In the genomic region with DNA sequence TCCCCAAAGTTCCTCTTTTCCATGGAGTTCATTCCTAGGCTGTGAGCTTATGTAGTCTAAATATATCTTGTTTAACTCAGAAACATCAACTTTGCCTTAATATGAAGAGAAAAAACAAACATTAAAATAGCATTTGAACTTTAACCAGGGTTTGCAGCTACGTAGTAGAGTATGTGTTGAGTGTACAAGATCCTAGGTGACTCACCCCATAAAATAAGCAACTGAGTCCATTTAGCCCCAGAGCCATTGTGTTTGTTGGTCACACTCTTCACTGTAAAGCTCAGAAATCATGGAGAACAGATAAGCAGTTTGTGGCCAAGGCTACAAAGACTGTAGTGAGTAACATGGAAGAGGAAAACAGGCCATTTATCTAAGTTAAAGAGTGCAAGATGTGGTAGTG, we compare ENCODE assay signal across 35 mouse cellular contexts.
"Had no signal": no experiment of that assay in that cellular context is flagged by ENCODE, and none has a peak within 500 bp of the region (broad histone marks: within the 10 kb centered on the region; RNA-seq: fewer than 3 reads in every experiment).

No protein-coding gene starts in this region.

- H3K9me3 ChIP-seq: heart, embryonic 10.5 days; heart, embryonic 12.5 days; heart, embryonic 13.5 days; heart, embryonic 15.5 days; hindbrain, embryonic 10.5 days; hindbrain, embryonic 12.5 days; hindbrain, embryonic 13.5 days; hindbrain, embryonic 15.5 days; intestine, embryonic 15.5 days; kidney, embryonic 15.5 days had no signal

- DNase-seq: heart, postnatal 10 days; heart, postnatal 14 days; heart, postnatal 36 days; heart, postnatal 4 days; kidney, adult 11 months; kidney, adult 18-20 months; kidney, adult 2 months; kidney, adult 8-10 months; kidney, adult 9 months; kidney, postnatal 10 days; kidney, postnatal 14 days; kidney, postnatal 25 days; kidney, postnatal 36 days; kidney, postnatal 4 days; layer of hippocampus, adult 9-11 months; layer of hippocampus, postnatal 36 days had no signal

- H3K9ac ChIP-seq: heart, embryonic 12.5 days; heart, embryonic 13.5 days; heart, embryonic 15.5 days; hindbrain, embryonic 12.5 days; hindbrain, embryonic 13.5 days; hindbrain, embryonic 14.5 days; hindbrain, embryonic 15.5 days; intestine, embryonic 15.5 days; kidney, embryonic 15.5 days had no signal

- H3K4me1 ChIP-seq: heart, embryonic 10.5 days; heart, embryonic 12.5 days; heart, embryonic 13.5 days; heart, embryonic 15.5 days; hindbrain, embryonic 10.5 days; hindbrain, embryonic 12.5 days; hindbrain, embryonic 13.5 days; hindbrain, embryonic 15.5 days; intestine, embryonic 15.5 days; kidney, embryonic 15.5 days had no signal

- ATAC-seq: hindbrain, embryonic 16.5 days; inflammation-experienced regulatory T-cells, adult 6 months; intestine, embryonic 15.5 days; intestine, embryonic 16.5 days; intestine, postnatal 0 days had no signal

- H3K27ac ChIP-seq: heart, embryonic 10.5 days; heart, embryonic 13.5 days; heart, embryonic 15.5 days; hindbrain, embryonic 10.5 days; hindbrain, embryonic 12.5 days; hindbrain, embryonic 13.5 days; hindbrain, embryonic 14.5 days; hindbrain, embryonic 15.5 days; intestine, embryonic 15.5 days; kidney, embryonic 15.5 days; kidney, postnatal 0 days; layer of hippocampus, adult 2 months; left cerebral cortex, adult 2 months had no signal

- H3K4me3 ChIP-seq: heart, embryonic 10.5 days; heart, embryonic 12.5 days; heart, embryonic 13.5 days; heart, embryonic 15.5 days; hindbrain, embryonic 10.5 days; hindbrain, embryonic 12.5 days; hindbrain, embryonic 13.5 days; hindbrain, embryonic 15.5 days; intestine, embryonic 15.5 days; kidney, embryonic 15.5 days; layer of hippocampus, adult 2 months; left cerebral cortex, adult 2 months had no signal

- H3K27me3 ChIP-seq: heart, embryonic 12.5 days; heart, embryonic 13.5 days; heart, embryonic 15.5 days; hindbrain, embryonic 12.5 days; hindbrain, embryonic 13.5 days; hindbrain, embryonic 15.5 days; intestine, embryonic 15.5 days; kidney, embryonic 15.5 days had no signal

- H3K4me2 ChIP-seq: heart, embryonic 11.5 days; heart, embryonic 12.5 days; heart, embryonic 13.5 days; heart, embryonic 15.5 days; hindbrain, embryonic 12.5 days; hindbrain, embryonic 13.5 days; hindbrain, embryonic 14.5 days; hindbrain, embryonic 15.5 days; intestine, embryonic 15.5 days; kidney, embryonic 15.5 days had no signal
